Mouse (Mus musculus) G1E-ER4 (cell line): ENCODE measurements around the gene Gcc1. TPM values are rescaled to one million over a fixed set of nuclear protein-coding genes. Genes with fewer than 3 reads are reported as not detected.

ENCODE experiments used
- GATA1 ChIP-seq: IDR thresholded peaks from one replicate; pipeline ENCODE4 v1.8.0; 2012; ENCODE audit warnings: low read length, inconsistent platforms
- polyA plus RNA-seq: library from polyadenylated mRNA; stranded (reverse); fragments of >175 nt; gene quantifications from 2 replicates; pipeline ENCODE4 v1.2.3, GENCODE M21; 2012

Gcc1 gene
- polyA plus RNA-seq, 1 experiment = 6.8 TPM

GRCm38 (mm10) chr6:28397681-28398203, 30.4 kb downstream of the Gcc1 start, which contains the start of gene Zfp800:
TSS of gene Zfp800 (minus strand) at chr6:28398005.
- TF ChIP-seq GATA1 = no peak

GRCm38 (mm10) chr6:28396853-28397457, 31.2 kb downstream of the Gcc1 start:
- TF ChIP-seq GATA1 = no peak

- TF ChIP-seq GATA1 = no peak
Observed at GRCm38 (mm10) chr6:28396051-28396852, 31.9 kb downstream of the Gcc1 start.

- no peak for TF ChIP-seq GATA1
Observed at GRCm38 (mm10) chr6:28389038-28389437, 39.2 kb downstream of the Gcc1 start.

- TF ChIP-seq GATA1 = no peak
Observed at GRCm38 (mm10) chr6:28385169-28385568, 43.0 kb downstream of the Gcc1 start.

GRCm38 (mm10) chr6:28381983-28382382, 46.2 kb downstream of the Gcc1 start:
- no peak for TF ChIP-seq GATA1

- TF ChIP-seq GATA1 = no peak
Observed at GRCm38 (mm10) chr6:28369966-28370683, 58.1 kb downstream of the Gcc1 start.

- no peak for TF ChIP-seq GATA1
Observed at GRCm38 (mm10) chr6:28367575-28367974, 60.6 kb downstream of the Gcc1 start.

Other genes starting within 250 kb of the Gcc1 start
- 67.3 and 89.7 TPM in 2 replicates for gene Zfp800, start 30.4 kb downstream of the Gcc1 start, polyA plus RNA-seq
- gene Arf5, start 4.8 kb downstream of the Gcc1 start, polyA plus RNA-seq = 457 and 521 TPM in 2 replicates
- not detected in 2 replicates for gene Fscn3, start 601 bp downstream of the Gcc1 start, polyA plus RNA-seq
- gene Pax4, start 21.0 kb upstream of the Gcc1 start, polyA plus RNA-seq = not detected in 2 replicates
- gene Snd1, start 46.7 kb upstream of the Gcc1 start, polyA plus RNA-seq = 82.6 and 100 TPM in 2 replicates